Mouse (Mus musculus): ENCODE data around the gene Ppp1r13b. TPM values are rescaled to one million over a fixed set of nuclear protein-coding genes. Genes with fewer than 3 reads are reported as not detected.

The Ppp1r13b gene
- polyA plus RNA-seq, 1 experiment from 2014 or later: 22.9 TPM

- Histone ChIP-seq H3K9ac (no peak overlapping the region), H3K4me3 (replicated peaks) (no peak overlapping the region), H3K27me3 (replicated peaks) (no peaks in the 10 kb centered on the region), H3K9me3 (no peaks in the 10 kb centered on the region), H3K36me3 (peaks cover 17% of the 10 kb centered on the region; the same call in 1 of the 2 replicates), H3K4me2 (no peak overlapping the region), H3K27ac (no peak overlapping the region), H3K4me1 (no peaks in the 10 kb centered on the region)
- ATAC-seq (ENCODE audit: insufficient read depth, low FRiP score, low read depth): no peak
- 75% methylated on average over 15 of the region's 15 CpGs for WGBS
Observed at GRCm38 (mm10) chr12:111842565-111843433, 65.1 kb downstream of the Ppp1r13b start.

DNA sequence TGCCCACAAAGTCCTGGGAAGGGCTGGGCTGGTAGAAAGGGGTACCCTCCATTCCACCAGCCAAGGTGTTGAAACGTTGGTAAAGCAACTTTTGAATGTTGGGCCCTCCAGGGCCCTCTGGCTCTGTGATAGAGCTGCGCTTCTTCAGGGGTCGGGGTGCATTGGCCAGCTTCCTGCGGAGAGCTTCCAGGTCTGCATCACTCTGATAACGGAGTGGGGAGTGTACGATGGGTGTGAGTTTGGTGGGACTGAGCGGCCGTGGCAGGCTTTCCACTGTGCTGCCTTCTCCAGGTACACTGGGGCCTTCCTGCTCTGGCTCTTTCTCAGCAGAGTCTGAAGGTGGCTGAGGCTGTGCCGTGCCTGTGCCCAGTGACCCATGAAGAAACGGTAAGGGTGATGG, 74.5 kb downstream of the Ppp1r13b start:
- H3K4me2 ChIP-seq: no peak overlapping the region
- no peaks in the 10 kb centered on the region for H3K9me3 ChIP-seq
- WGBS: 92% methylated on average over 10 of the region's 10 CpGs
- no peaks in the 10 kb centered on the region for H3K4me1 ChIP-seq
- no peaks in the 10 kb centered on the region for H3K27me3 ChIP-seq (replicated peaks)
- H3K4me3 ChIP-seq (replicated peaks): no peak overlapping the region
- no peak overlapping the region for H3K9ac ChIP-seq
- ATAC-seq (ENCODE audit: insufficient read depth, low FRiP score, low read depth): peak; percentile 73
- H3K27ac ChIP-seq: no peak overlapping the region
- peaks cover 69% of the 10 kb centered on the region for H3K36me3 ChIP-seq

- peaks cover 74% of the 10 kb centered on the region for H3K36me3 ChIP-seq
- no peaks in the 10 kb centered on the region for H3K9me3 ChIP-seq
- no peak overlapping the region for H3K4me3 ChIP-seq (replicated peaks)
- no peaks in the 10 kb centered on the region for H3K27me3 ChIP-seq (replicated peaks)
- H3K27ac ChIP-seq: no peak overlapping the region
- H3K4me1 ChIP-seq: no peaks in the 10 kb centered on the region
- no peak for ATAC-seq (ENCODE audit: insufficient read depth, low FRiP score, low read depth)
- 82% methylated on average over 5 of the region's 5 CpGs for WGBS
- H3K9ac ChIP-seq: no peak overlapping the region
- no peak overlapping the region for H3K4me2 ChIP-seq
Observed at GRCm38 (mm10) chr12:111832643-111833042, 75.3 kb downstream of the Ppp1r13b start.

DNA sequence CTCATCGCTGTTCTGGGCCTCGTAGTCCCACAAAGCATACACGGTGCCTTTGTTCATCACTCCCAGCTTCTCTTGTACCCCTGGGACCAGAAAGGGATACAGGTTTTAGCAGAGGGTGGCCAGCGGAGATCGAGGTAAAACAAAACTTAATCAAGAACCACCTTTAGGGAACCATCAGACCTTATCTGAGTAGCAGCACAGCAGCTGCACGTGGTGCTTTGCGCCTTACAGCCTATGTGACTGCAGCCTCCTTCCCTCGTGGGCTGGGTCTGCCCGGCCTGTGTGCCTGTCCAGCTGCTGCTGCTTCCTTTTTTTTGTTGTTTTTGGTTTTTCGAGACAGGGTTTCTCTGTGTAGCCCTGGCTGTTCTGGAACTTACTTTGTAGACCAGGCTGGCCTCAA, 77.5 kb downstream of the Ppp1r13b start:
- no peak for ATAC-seq (ENCODE audit: insufficient read depth, low FRiP score, low read depth)
- H3K4me2 ChIP-seq: no peak overlapping the region
- H3K36me3 ChIP-seq: peaks cover 81% of the 10 kb centered on the region
- H3K27ac ChIP-seq: no peak overlapping the region
- WGBS: 82% methylated on average over 10 of the region's 10 CpGs
- H3K4me3 ChIP-seq (replicated peaks): no peak overlapping the region
- H3K9me3 ChIP-seq: no peaks in the 10 kb centered on the region
- H3K4me1 ChIP-seq: no peaks in the 10 kb centered on the region
- H3K9ac ChIP-seq: no peak overlapping the region
- no peaks in the 10 kb centered on the region for H3K27me3 ChIP-seq (replicated peaks)

DNA sequence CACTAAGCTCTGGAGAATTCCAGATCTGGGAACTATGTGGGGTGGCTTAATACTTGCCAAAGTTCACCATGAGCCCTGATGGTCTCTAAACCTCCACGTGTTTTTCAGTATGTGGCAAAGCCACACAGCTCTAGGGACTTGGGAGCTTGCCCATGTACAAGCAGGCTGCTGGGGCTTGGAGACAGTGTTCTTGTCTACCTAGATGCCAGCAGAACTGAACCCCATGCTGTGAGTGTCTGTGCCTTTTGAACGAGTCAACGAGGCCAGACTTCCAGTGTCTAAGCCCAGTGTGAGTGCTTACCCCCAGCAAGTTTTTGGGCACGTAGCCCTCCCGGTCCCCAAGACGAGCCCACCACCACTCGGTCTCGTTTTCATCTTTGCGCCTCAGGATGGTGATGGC, 78.0 kb downstream of the Ppp1r13b start:
- 90% methylated on average over 9 of the region's 9 CpGs for WGBS
- H3K9me3 ChIP-seq: no peaks in the 10 kb centered on the region
- no peak overlapping the region for H3K4me2 ChIP-seq
- peaks cover 77% of the 10 kb centered on the region for H3K36me3 ChIP-seq
- ATAC-seq (ENCODE audit: insufficient read depth, low FRiP score, low read depth): no peak
- H3K27ac ChIP-seq: no peak overlapping the region
- H3K4me3 ChIP-seq (replicated peaks): no peak overlapping the region
- H3K9ac ChIP-seq: no peak overlapping the region
- H3K27me3 ChIP-seq (replicated peaks): no peaks in the 10 kb centered on the region
- H3K4me1 ChIP-seq: no peaks in the 10 kb centered on the region

- Histone ChIP-seq H3K4me1 (no peaks in the 10 kb centered on the region), H3K36me3 (peaks cover 75% of the 10 kb centered on the region), H3K4me2 (no peak overlapping the region), H3K27ac (no peak overlapping the region), H3K9ac (no peak overlapping the region), H3K27me3 (replicated peaks) (no peaks in the 10 kb centered on the region), H3K4me3 (replicated peaks) (no peak overlapping the region), H3K9me3 (no peaks in the 10 kb centered on the region)
- 76% methylated on average over 5 of the region's 5 CpGs for WGBS
- ATAC-seq (ENCODE audit: insufficient read depth, low FRiP score, low read depth): no peak
Observed at GRCm38 (mm10) chr12:111829447-111829846, 78.5 kb downstream of the Ppp1r13b start.

DNA sequence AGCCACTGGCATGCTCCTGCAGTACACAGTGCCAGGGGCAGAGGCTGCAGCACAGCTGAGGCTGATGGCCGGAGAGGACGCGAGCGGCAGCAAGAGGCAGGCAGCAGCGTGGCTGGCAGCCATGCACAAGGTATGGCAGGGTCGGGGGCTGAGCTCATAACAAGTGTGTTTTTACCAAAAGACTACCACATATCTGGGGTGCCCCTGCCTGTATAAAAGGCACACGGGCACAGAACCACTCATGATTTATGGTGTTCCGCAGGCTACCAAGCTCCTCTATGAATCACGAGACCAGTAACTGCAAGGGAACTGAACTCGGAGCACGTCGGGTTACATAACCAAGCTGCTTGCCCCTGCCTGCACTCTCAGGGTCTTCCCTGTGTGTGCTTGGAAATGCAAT, 80.4 kb downstream of the Ppp1r13b start:
- no peak for ATAC-seq (ENCODE audit: insufficient read depth, low FRiP score, low read depth)
- no peaks in the 10 kb centered on the region for H3K27me3 ChIP-seq (replicated peaks)
- no peak overlapping the region for H3K9ac ChIP-seq
- H3K4me3 ChIP-seq (replicated peaks): no peak overlapping the region
- H3K27ac ChIP-seq: no peak overlapping the region
- H3K36me3 ChIP-seq: peaks cover 80% of the 10 kb centered on the region
- H3K4me1 ChIP-seq: no peaks in the 10 kb centered on the region
- no peaks in the 10 kb centered on the region for H3K9me3 ChIP-seq
- WGBS: 90% methylated on average over 12 of the region's 12 CpGs
- H3K4me2 ChIP-seq: no peak overlapping the region

DNA sequence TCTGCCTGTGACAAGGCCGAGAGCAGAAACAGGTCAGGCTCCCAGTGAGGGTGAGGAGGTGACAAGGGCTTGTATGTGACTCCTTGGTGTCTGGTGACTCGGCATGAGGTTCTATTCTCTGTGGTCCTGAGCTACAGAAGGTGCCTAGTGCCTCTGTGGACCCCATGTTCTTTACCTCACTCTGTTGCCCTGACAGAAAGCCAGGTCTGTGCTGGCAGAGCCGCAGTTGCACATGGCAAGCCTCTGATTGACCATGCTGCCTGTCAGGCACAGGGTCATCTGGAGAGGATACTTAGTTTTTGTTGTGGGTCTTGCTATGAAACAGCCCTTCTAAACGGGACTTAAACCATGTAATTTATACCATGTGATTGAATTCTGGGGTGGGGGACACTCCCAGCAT, 86.0 kb downstream of the Ppp1r13b start:
- no peak for ATAC-seq (ENCODE audit: insufficient read depth, low FRiP score, low read depth)
- WGBS: 67% methylated on average over 4 of the region's 4 CpGs
- no peaks in the 10 kb centered on the region for H3K27me3 ChIP-seq (replicated peaks)
- H3K9me3 ChIP-seq: no peaks in the 10 kb centered on the region
- no peak overlapping the region for H3K27ac ChIP-seq
- H3K4me2 ChIP-seq: no peak overlapping the region
- H3K36me3 ChIP-seq: peaks cover 33% of the 10 kb centered on the region
- no peak overlapping the region for H3K4me3 ChIP-seq (replicated peaks)
- peaks cover 23% of the 10 kb centered on the region for H3K4me1 ChIP-seq
- no peak overlapping the region for H3K9ac ChIP-seq

DNA sequence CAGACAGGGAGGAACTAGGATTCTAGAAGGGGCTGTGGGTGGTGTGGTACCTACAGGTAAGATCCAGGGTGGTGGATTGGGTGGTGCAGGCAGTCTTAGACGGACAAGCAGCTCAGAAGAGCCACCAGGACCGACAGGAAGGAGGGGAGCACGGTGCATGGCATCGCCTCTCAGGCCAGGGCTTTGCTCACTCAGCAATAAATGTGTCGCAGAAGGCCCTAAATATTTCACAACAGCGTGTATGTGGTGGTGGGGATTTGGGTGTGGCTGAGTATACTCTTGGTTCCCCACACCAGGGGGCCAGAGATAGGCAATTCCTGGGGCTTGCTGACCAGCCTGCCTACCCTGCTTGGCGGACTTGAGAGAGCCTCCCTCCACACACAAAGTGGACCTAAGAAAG, 87.2 kb downstream of the Ppp1r13b start:
- H3K27ac ChIP-seq: no peak overlapping the region; the same call in 1 of the 2 replicates
- 72% methylated on average over 7 of the region's 7 CpGs for WGBS
- no peak overlapping the region for H3K4me2 ChIP-seq
- no peak for ATAC-seq (ENCODE audit: insufficient read depth, low FRiP score, low read depth)
- peaks cover 35% of the 10 kb centered on the region for H3K4me1 ChIP-seq
- H3K27me3 ChIP-seq (replicated peaks): no peaks in the 10 kb centered on the region
- peaks cover 21% of the 10 kb centered on the region for H3K36me3 ChIP-seq
- no peak overlapping the region for H3K4me3 ChIP-seq (replicated peaks)
- H3K9ac ChIP-seq: no peak overlapping the region
- H3K9me3 ChIP-seq: no peaks in the 10 kb centered on the region

- Histone ChIP-seq H3K4me2 (no peak overlapping the region), H3K9me3 (no peaks in the 10 kb centered on the region), H3K27ac (no peak overlapping the region), H3K4me1 (peaks cover 42% of the 10 kb centered on the region), H3K27me3 (replicated peaks) (no peaks in the 10 kb centered on the region), H3K4me3 (replicated peaks) (no peak overlapping the region), H3K36me3 (peaks cover 17% of the 10 kb centered on the region), H3K9ac (no peak overlapping the region)
- ATAC-seq (ENCODE audit: insufficient read depth, low FRiP score, low read depth): no peak
- 63% methylated on average over 8 of the region's 8 CpGs for WGBS
Observed at GRCm38 (mm10) chr12:111819936-111820335, 88.0 kb downstream of the Ppp1r13b start.

DNA sequence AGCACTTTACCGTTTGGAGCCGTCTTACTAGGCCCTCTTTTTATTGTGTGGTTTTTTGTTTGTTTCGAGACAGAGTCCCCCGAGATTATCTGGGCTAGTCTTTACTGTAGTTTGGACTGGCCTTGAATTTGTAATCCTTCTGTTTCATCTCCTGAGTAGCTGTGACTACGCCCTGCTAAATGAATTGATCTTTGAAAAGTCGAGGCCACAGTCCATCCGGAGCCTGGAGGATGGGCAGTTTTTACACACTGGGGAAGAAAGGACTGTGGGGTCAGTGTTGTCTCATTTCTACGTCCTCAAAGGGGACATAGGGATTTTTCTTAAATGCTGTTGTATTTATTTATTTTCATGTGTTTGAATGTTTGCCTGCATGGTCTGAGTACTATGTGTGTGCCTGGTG, 89.9 kb downstream of the Ppp1r13b start:
- Histone ChIP-seq H3K4me3 (replicated peaks) (no peak overlapping the region), H3K9me3 (no peaks in the 10 kb centered on the region), H3K27ac (no peak overlapping the region), H3K9ac (no peak overlapping the region), H3K27me3 (replicated peaks) (no peaks in the 10 kb centered on the region), H3K4me2 (no peak overlapping the region), H3K4me1 (peaks cover 50% of the 10 kb centered on the region), H3K36me3 (0 out of 2 replicates have a peak, but pooled peaks cover 2% of the 10 kb centered on the region)
- no peak for ATAC-seq (ENCODE audit: insufficient read depth, low FRiP score, low read depth)
- 66% methylated on average over 8 of the region's 8 CpGs for WGBS

DNA sequence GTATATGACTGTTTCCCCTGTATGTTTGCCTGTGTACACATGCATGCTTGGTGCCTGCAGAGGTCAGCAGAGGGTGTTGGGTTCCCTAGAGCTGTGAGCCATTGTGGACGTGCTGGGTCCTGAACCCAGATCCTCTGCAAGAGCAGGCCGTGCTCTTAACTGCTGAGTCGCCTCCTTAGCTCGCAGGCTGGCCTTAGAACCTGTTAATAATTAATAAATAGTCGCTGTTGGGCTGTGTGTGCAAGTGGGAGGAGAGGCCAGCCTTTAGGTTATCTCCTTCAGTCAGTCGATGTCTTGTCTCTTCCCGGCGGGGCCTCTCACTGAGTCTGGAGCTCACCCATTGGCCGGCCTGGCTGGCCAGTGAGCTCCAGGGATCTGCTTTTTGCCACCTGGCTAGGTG, 90.9 kb downstream of the Ppp1r13b start:
- Histone ChIP-seq H3K9me3 (no peaks in the 10 kb centered on the region), H3K27me3 (replicated peaks) (no peaks in the 10 kb centered on the region), H3K4me1 (peaks cover 57% of the 10 kb centered on the region), H3K4me2 (peak overlapping the region; percentile 76), H3K9ac (no peak overlapping the region), H3K36me3 (0 out of 2 replicates have a peak, but pooled peaks cover 2% of the 10 kb centered on the region), H3K4me3 (replicated peaks) (peak overlapping the region; percentile 67), H3K27ac (peak overlapping the region; percentile 61)
- 51% methylated on average over 9 of the region's 9 CpGs for WGBS
- peak; percentile 3; the same call in 1 of the 2 replicates for ATAC-seq (ENCODE audit: insufficient read depth, low FRiP score, low read depth)

All from stomach, embryonic 15.5 days (tissue).